Mouse (Mus musculus): ENCODE data around the gene Mdm4. TPM values are rescaled to one million over a fixed set of nuclear protein-coding genes. Genes with fewer than 3 reads are reported as not detected.

Mdm4 gene
- total RNA-seq, 4 experiments from 2014 or later: 19.5 to 30.7 (median 22.6) TPM

DNA sequence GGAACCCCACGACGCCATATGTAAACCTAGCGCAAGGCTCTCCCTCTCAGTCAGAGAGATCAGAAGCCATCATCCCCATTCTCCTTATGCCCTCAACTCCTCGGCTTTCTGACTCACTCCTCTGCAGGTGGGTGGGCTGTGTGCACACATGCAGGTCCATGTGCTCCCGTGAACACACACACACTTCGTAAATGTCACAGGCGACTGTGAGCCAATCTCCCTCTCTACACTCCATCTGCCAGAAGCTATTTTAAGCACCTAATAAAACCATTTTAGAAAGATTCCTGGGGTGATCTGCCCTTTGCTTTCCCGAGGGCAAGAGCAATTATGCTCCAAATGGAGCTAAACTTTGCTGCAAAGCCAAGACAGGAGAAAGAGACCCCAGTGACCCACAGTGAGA is 84.5 kb downstream of the Mdm4 start:
- DNase-seq (ENCODE audit: low spot score): no peak

GRCm38 (mm10) chr1:132938975-132939374 is 91.4 kb downstream of the Mdm4 start:
- no peak for DNase-seq (ENCODE audit: low spot score)

GRCm38 (mm10) chr1:132937296-132938030 is 92.9 kb downstream of the Mdm4 start:
- DNase-seq (ENCODE audit: low spot score): no peak

DNA sequence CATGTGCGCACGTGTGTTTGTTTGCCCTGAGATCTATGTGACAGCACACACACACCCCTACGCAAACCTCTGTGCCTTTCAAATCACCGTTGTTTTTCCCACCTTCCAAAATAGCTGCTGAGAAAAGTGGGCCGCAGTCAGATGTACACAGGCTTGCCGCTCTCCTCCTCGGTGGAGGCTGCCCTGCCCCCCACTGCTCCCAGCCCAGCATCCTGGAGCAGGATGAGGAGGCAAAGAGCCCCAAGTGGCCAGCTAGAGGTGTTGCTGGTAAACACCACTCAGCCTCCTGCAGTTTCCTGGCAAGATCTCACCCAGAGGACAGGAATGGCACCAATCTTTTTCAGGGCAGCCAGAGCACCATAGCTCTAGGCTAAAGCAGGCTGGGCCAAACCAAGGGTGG is 95.5 kb downstream of the Mdm4 start:
- DNase-seq (ENCODE audit: low spot score): no peak

DNA sequence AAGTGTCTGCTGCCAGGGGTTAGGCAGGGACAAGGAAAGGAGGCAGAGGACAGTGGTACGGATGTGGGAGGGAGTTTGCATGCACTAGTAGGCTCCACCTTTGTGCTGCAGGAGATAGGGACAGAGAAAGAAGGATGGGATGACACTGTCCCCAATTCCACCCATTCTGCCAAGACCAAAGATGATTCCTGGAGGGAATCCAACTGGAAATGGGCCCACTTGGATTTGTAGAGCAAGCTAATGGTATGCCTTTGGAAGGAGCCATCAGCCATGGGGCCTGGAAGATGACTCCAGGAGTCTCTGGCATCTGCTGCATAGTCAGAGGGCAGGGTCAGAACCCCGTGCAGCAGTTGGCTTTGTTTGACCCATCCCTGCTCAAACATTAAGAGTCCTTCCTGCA is 97.9 kb downstream of the Mdm4 start:
- DNase-seq (ENCODE audit: low spot score): no peak

DNA sequence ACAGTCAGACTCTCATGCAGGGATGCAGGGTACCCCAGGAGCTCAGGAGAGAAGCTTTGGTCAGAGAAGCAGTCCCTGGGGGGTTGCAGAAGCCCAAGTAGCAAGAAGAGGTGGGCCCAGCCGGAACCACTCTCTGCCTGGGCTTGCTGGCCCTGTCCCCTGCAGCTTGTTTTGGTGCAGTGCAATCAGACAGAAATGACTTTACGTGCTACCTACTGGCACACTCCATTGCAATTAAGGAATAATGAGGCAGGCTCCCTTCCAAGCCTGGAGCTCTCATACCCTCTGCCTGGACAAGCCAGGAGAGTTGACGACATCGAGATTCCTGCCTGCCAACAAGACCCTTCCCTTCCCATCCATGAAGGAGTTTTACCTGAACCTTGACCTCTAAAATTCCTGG is 100.1 kb downstream of the Mdm4 start:
- no peak for DNase-seq (ENCODE audit: low spot score)

GRCm38 (mm10) chr1:132928907-132929250 is 101.5 kb downstream of the Mdm4 start:
- DNase-seq (ENCODE audit: low spot score): no peak

- no peak for DNase-seq (ENCODE audit: low spot score)
Measured at GRCm38 (mm10) chr1:132928032-132928906, 102.1 kb downstream of the Mdm4 start.

- no peak for DNase-seq (ENCODE audit: low spot score)
Measured at GRCm38 (mm10) chr1:132925270-132925669, 105.1 kb downstream of the Mdm4 start.

DNA sequence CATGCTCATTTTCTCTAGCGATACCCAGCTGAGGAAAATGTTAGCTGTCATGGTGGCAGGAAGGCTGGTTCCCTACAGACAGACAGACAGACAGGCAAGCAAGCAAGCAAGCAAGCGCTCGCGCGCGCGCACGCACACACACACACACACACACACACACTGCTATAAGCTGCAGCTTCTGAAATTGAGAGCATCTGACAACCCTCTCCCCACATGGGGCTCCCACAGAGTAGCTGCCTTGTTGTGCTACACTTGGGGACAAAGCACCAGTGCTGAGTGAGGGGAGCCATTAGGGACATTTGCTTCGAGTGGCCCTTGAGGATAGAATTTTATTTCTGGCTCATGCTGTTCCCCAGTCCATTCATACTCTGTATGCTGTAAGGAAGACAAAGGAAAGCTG is 108.1 kb downstream of the Mdm4 start:
- DNase-seq (ENCODE audit: low spot score): no peak

GRCm38 (mm10) chr1:132921071-132921470 is 109.3 kb downstream of the Mdm4 start:
- no peak for DNase-seq (ENCODE audit: low spot score)

- DNase-seq (ENCODE audit: low spot score): no peak
Measured at GRCm38 (mm10) chr1:132919258-132919657, 111.1 kb downstream of the Mdm4 start.

DNA sequence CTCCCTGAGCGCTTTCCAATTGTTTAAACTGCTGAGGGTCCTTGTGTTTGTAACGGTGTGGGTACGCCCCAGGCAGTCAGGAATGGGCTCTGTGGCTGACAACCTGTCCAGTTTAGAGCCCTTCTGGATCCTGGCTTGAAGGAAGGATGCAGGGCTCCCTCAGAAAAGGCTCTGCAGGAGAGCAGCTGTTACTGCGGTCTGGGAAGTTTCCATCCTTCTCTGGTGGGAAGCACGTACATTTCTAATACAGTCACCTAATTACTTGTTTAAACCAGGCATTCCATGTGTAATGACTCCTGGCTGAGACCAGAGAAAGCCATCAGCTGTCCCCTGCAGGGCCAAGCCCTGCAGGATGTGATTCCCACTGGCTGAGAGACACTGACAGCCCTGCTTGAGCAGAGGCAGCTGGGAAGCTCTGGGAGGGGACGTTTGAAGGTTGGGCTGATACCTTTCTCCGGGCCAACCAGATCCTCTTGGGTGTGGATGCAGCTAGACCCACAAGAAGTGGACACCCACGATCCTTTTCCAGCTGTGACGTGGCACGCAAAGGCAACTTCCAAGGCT is 112.2 kb downstream of the Mdm4 start:
- DNase-seq (ENCODE audit: low spot score): no peak

DNA sequence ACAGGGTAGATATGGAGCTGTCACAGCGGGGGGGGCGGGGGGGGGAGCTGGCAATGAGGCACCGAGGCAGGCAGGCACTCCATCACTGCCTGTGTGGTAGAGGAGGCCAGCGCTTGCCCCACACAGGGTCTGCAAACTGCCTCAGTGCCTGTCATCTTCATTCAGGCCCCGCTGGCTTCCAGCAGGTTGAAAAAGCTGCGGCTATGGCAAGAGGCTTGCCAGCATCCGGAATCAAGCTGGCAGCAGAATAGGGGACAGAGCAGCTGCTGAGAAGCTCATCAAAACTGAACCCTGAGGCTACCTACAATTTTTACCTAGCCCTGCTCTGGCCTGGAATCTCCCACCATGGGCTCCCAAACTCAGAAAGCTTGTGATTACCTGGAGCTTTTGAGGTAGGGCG is 112.8 kb downstream of the Mdm4 start:
- DNase-seq (ENCODE audit: low spot score): no peak

DNA sequence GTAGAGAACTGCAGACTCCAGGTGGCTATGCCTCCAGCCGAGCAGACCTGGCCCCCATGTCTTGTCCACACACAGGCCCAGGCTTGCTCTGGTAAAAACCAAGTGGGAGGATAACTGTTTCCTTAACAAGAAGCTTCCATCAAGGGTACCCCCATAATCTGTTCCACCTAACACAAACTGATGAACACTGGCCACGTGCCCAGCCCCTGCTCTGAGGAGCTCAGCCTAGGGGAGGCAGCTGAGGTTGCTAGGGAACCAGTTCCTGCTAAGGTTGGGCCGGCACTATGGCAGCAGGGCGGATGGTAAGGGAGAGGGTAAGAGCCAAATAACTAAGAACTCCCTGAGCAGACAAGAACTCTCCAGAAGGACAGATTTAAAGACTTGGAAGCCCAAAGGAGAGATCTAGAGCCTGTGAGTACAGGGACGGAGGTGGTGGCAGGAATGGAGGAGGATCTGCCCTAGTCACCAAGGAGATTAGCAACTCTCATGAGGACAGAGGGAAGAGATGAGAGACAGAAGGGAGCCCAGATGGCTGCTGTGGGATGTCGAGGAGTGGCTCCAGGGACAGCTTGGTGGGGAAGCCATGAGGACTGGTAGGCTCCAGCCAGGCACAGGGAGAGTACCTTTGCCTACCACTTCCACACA is 114.4 kb downstream of the Mdm4 start:
- no peak for DNase-seq (ENCODE audit: low spot score)

GRCm38 (mm10) chr1:132910414-132911041 is 119.8 kb downstream of the Mdm4 start:
- DNase-seq (ENCODE audit: low spot score): no peak

DNA sequence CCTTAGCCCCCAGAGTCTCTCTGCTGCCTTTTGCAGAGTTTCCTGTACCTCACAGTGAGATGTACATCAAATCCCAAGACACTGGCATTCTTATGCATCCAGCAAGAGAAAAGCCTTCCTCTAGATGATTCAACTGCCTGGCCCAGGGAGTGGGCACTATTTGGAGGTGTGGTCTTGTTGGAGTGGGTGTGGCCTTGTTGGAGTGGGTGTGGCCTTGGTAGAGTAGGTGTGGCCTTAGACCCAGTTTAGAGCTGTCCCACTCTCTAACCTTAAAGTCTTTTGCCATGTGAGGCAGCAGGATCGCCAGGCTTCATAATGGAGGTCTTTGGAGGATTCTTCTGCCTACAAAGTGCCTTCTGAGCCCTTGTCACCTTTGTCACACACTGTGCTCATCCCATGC is 120.4 kb downstream of the Mdm4 start:
- DNase-seq (ENCODE audit: low spot score): no peak

Small RNAs within 50 kb of the gene (microRNA-seq; reads per million reads assigned to microRNA genes)
- gene Gm44300: not detected

Other genes with a start within 250 kb of the Mdm4 start
- gene Lrrn2, start 150.3 kb downstream of the Mdm4 start, total RNA-seq (2022): 1 to 10 TPM; 3.8 to 6.3 (median 4.7) TPM
- gene Pik3c2b, start 15.1 kb upstream of the Mdm4 start, total RNA-seq (2022): 10 to 100 TPM; 19.2 to 20.8 (median 19.9) TPM
- gene Ppp1r15b, start 100.6 kb upstream of the Mdm4 start, total RNA-seq (2022): 10 to 100 TPM; 20.8 to 24.3 (median 21.7) TPM
- 10 to 100 TPM; 55.8 to 74.3 (median 66.5) TPM for gene Plekha6, start 133.6 kb upstream of the Mdm4 start, total RNA-seq (2022)

All from heart, adult 8-10 months (tissue).